Mouse (Mus musculus): ENCODE results near the gene Slc2a5. TPM values are rescaled to one million over a fixed set of nuclear protein-coding genes. Genes with fewer than 3 reads are reported as not detected.

Gene Slc2a5
- total and polyA plus RNA-seq, 3 experiments = 0.58 to 4.9 TPM; not detected in 1

GRCm38 (mm10) chr4:150172107-150172506 lies 53.0 kb downstream of the Slc2a5 start:
- Histone ChIP-seq H3K27ac (ENCODE audit: control insufficient read depth, low read depth, low read length) (no peak overlapping the region), H3K4me1 (ENCODE audit: control insufficient read depth in 1 of 2, insufficient read depth in 2 of 2, low read length in 2 of 2) (peaks cover 5 to 18% of the 10 kb centered on the region in 2 experiments; a peak in 3 of 4 replicates), H3K27me3 (ENCODE audit: control insufficient read depth in 1 of 2, insufficient read depth in 2 of 2, low read length in 2 of 2) (peaks cover 2 to 3% of the 10 kb centered on the region in 2 experiments; a peak in 3 of 4 replicates), H3K9me3 (replicated peaks; ENCODE audit: insufficient read depth, low read length) (no peaks in the 10 kb centered on the region), H3K36me3 (ENCODE audit: control insufficient read depth in 1 of 2, insufficient read depth in 2 of 2, low read length in 2 of 2) (peaks cover 0 to 11% of the 10 kb centered on the region in 2 experiments; a peak in 2 of 4 replicates), H3K79me2 (ENCODE audit: control insufficient read depth, insufficient read depth, low read length, poor library complexity) (no peaks in the 10 kb centered on the region), H3K9ac (ENCODE audit: control insufficient read depth, low read depth, low read length, poor library complexity, severe bottlenecking) (no peak overlapping the region), H3K4me3 (ENCODE audit: control insufficient read depth in 1 of 2, insufficient read depth in 1 of 2, low read depth in 2 of 2, low read length in 2 of 2) (no peak overlapping the region)
- peak; percentile 38 for DNase-seq (ENCODE audit: low read depth, low spot score)
- TF ChIP-seq UBTF (IDR thresholded peaks at IDR 0.05; ENCODE audit: borderline replicate concordance, insufficient read depth, low read depth, low read length) (no peak), E2F4 (IDR thresholded peaks at IDR 0.05; ENCODE audit: borderline replicate concordance, low read depth, low read length) (no peak), SMC3 (IDR thresholded peaks at IDR 0.05; ENCODE audit: low read depth, low read length) (no peak), HCFC1 (IDR thresholded peaks at IDR 0.05; ENCODE audit: low read depth, low read length) (no peak), JUND (IDR thresholded peaks at IDR 0.05; ENCODE audit: low read depth, low read length) (no peak), POLR2AphosphoS5 (IDR thresholded peaks at IDR 0.05; ENCODE audit: borderline replicate concordance, low read depth, low read length) (no peak), ZKSCAN1 (IDR thresholded peaks at IDR 0.05; ENCODE audit: low read depth, low read length) (no peak), POLR2A (IDR thresholded peaks at IDR 0.05; ENCODE audit: control insufficient read depth in 1 of 2, insufficient read depth in 1 of 2, low read depth in 1 of 2, low read length in 2 of 2, poor library complexity in 1 of 2) (no peak), GABPA (IDR thresholded peaks at IDR 0.05; ENCODE audit: low read depth, low read length) (no peak), USF2 (IDR thresholded peaks at IDR 0.05; ENCODE audit: borderline replicate concordance in 1 of 2, insufficient read depth in 1 of 2, low read depth in 1 of 2, low read length in 2 of 2) (no peak), MAFK (IDR thresholded peaks at IDR 0.05; ENCODE audit: borderline replicate concordance, low read depth, low read length) (no peak), MXI1 (IDR thresholded peaks at IDR 0.05; ENCODE audit: low read depth, low read length) (no peak), BHLHE40 (IDR thresholded peaks at IDR 0.05; ENCODE audit: borderline replicate concordance, low read depth, low read length) (no peak), RAD21 (IDR thresholded peaks at IDR 0.05; ENCODE audit: low read depth, low read length) (no peak), MEF2A (IDR thresholded peaks at IDR 0.05; ENCODE audit: extremely low read depth, insufficient replicate concordance, low read depth, low read length, poor library complexity, severe bottlenecking) (no peak), EP300 (IDR thresholded peaks at IDR 0.05; ENCODE audit: low read depth in 1 of 2, low read length in 2 of 2) (peak; percentile 63 to 64), CTCF (IDR thresholded peaks at IDR 0.05 in 2 of 3, conservative IDR thresholded peaks at IDR 0.05 in 1 of 3; ENCODE audit: control insufficient read depth in 1 of 3, insufficient read depth in 1 of 3, low read depth in 2 of 3, low read length in 3 of 3, poor library complexity in 1 of 3, severe bottlenecking in 1 of 3) (no peak), ZC3H11A (IDR thresholded peaks at IDR 0.05; ENCODE audit: low read depth, low read length) (no peak), TBP (IDR thresholded peaks at IDR 0.05; ENCODE audit: low read depth, low read length) (no peak), ZMIZ1 (IDR thresholded peaks at IDR 0.05; ENCODE audit: low read depth, low read length) (no peak), NRF1 (IDR thresholded peaks at IDR 0.05; ENCODE audit: insufficient read depth, low read depth, low read length, poor library complexity, severe bottlenecking) (no peak), CHD2 (IDR thresholded peaks at IDR 0.05; ENCODE audit: low read length) (no peak), POLR2AphosphoS2 (IDR thresholded peaks at IDR 0.05; ENCODE audit: low read length) (no peak), ZNF384 (IDR thresholded peaks at IDR 0.05; ENCODE audit: low read depth, low read length) (no peak), MAX (IDR thresholded peaks at IDR 0.05; ENCODE audit: low read length) (0 out of 2 replicates have a peak, but pooled peaks have one; percentile 17), RCOR1 (IDR thresholded peaks at IDR 0.05; ENCODE audit: low read depth, low read length) (peak; percentile 46; the same call in 1 of the 2 replicates), USF1 (IDR thresholded peaks at IDR 0.05; ENCODE audit: low read depth, low read length) (no peak), MYB (IDR thresholded peaks at IDR 0.05; ENCODE audit: low read depth, low read length) (no peak), CHD1 (IDR thresholded peaks at IDR 0.05; ENCODE audit: low read depth, low read length) (no peak), SIN3A (IDR thresholded peaks at IDR 0.05; ENCODE audit: low read length) (0 out of 2 replicates have a peak, but pooled peaks have one; percentile 21), ETS1 (IDR thresholded peaks at IDR 0.05; ENCODE audit: low read depth, low read length) (peak; percentile 70), ELF1 (IDR thresholded peaks at IDR 0.05; ENCODE audit: low read depth, low read length) (no peak), TAL1 (IDR thresholded peaks at IDR 0.05; ENCODE audit: low read length) (no peak), NELFE (IDR thresholded peaks at IDR 0.05; ENCODE audit: low read depth, low read length) (no peak), KAT2A (conservative IDR thresholded peaks at IDR 0.05; ENCODE audit: low read depth, low read length) (no peak), MAZ (IDR thresholded peaks at IDR 0.05; ENCODE audit: low read depth, low read length) (no peak), GATA1 (IDR thresholded peaks at IDR 0.05; ENCODE audit: low read depth, low read length) (peak; percentile 77), TCF12 (IDR thresholded peaks at IDR 0.05; ENCODE audit: low read depth, low read length) (no peak)

Measured in MEL (cell line).